Mouse (Mus musculus) embryonic facial prominence, embryonic 11.5 days (tissue): ENCODE data around the gene Klhl25. TPM values are rescaled to one million over a fixed set of nuclear protein-coding genes. Genes with fewer than 3 reads are reported as not detected.

Experiments used
- ATAC-seq: fragments of 200-750 bp; cut with Nextera tagmentation; replicated peaks from 2 replicates; pipeline ENCODE4 v1.8.0; 2017; ENCODE audit warnings: low read depth; ENCODE audit not compliant: insufficient number of reproducible peaks, low FRiP score, low TSS enrichment
- DNase-seq: peaks from one replicate; pipeline ENCODE4 v3.0.0-alpha.2; 2015; ENCODE audit warnings: low spot score
- H3K27ac ChIP-seq: fragments of 300-500 bp; sonication (generic); replicated peaks from 2 replicates; pipeline ENCODE4 v1.5.1; 2014; ENCODE audit warnings: mild to moderate bottlenecking, low read depth, low read length, control low read depth
- H3K27me3 ChIP-seq: fragments of 300-500 bp; sonication (generic); 2 replicates; pipeline ENCODE4 v1.6.1; 2014; ENCODE audit warnings: mild to moderate bottlenecking, low read length, moderate library complexity, mixed read lengths; ENCODE audit not compliant: control insufficient read depth, insufficient read depth
- H3K36me3 ChIP-seq: fragments of 300-500 bp; sonication (generic); replicated peaks from 2 replicates; pipeline ENCODE4 v1.6.1; 2014; ENCODE audit warnings: low read depth, mild to moderate bottlenecking, low read length, moderate library complexity, mixed read lengths; ENCODE audit not compliant: control insufficient read depth, insufficient read depth
- H3K4me1 ChIP-seq: fragments of 300-500 bp; sonication (generic); 2 replicates; pipeline ENCODE4 v1.6.1; 2014; ENCODE audit warnings: low read length, mixed read lengths; ENCODE audit not compliant: control insufficient read depth, insufficient read depth
- H3K4me2 ChIP-seq: fragments of 300-500 bp; sonication (generic); 2 replicates; pipeline ENCODE4 v1.6.1; 2014; ENCODE audit warnings: low read depth, mild to moderate bottlenecking, control low read depth, low read length, moderate library complexity
- H3K4me3 ChIP-seq: fragments of 300-500 bp; sonication (generic); 2 replicates; pipeline ENCODE4 v1.5.1; 2014; ENCODE audit warnings: low read depth, low read length, control low read depth
- H3K9ac ChIP-seq: fragments of 300-500 bp; sonication (generic); replicated peaks from 2 replicates; pipeline ENCODE4 v1.6.1; 2014; ENCODE audit warnings: mild to moderate bottlenecking, control low read depth, low read length
- H3K9me3 ChIP-seq: fragments of 300-500 bp; sonication (generic); replicated peaks from 2 replicates; pipeline ENCODE4 v1.6.1; 2016; ENCODE audit warnings: mild to moderate bottlenecking, low read length, inconsistent platforms, mixed read lengths; ENCODE audit not compliant: control insufficient read depth
- WGBS: fragments of 180-500 bp; shearing (Covaris S2); extraction: QIAGEN DNeasy Blood & Tissue Kit; methylation state at CpG from one replicate; pipeline ENCODE4 v1.1.7; 2014; 5-methylcytosine and 5-hydroxymethylcytosine counted together
- polyA plus RNA-seq: library from polyadenylated mRNA; unstranded; fragments of >200 nt; fragmentation: Nextera tagmentation; extraction: Ambion mirVana; gene quantifications from 2 replicates; pipeline ENCODE4 v1.2.1, GENCODE M21; 2014

Gene Klhl25
- polyA plus RNA-seq, 1 experiment from 2014 or later = 19.6 TPM

DNA sequence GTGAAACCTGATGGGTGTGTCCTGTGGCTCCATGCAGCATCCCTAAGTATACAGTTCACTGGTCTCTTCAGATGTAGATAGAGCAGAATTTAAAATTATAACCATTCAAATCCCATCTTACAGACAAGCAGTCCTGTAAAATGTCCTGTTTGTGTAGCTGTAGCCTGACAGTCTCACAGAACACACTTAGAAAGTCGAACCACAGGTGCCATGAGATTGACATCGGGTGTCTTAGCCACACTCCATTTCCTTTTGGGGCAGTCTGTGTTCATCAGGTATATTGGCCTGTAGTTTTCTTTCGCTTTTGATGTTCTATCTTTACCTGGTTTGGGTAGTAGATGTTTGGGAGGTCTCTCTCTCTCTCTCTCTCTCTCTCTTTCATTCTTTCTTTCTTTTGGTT lies 33.7 kb downstream of the Klhl25 start:
- WGBS = 78% methylated on average over 3 of the region's 3 CpGs
- Histone ChIP-seq H3K4me3 (no peak overlapping the region), H3K9ac (no peak overlapping the region), H3K36me3 (no peaks in the 10 kb centered on the region), H3K27ac (no peak overlapping the region), H3K4me1 (no peaks in the 10 kb centered on the region), H3K27me3 (no peaks in the 10 kb centered on the region), H3K9me3 (no peaks in the 10 kb centered on the region), H3K4me2 (no peak overlapping the region)
- ATAC-seq (no peak), DNase-seq (no peak)

DNA sequence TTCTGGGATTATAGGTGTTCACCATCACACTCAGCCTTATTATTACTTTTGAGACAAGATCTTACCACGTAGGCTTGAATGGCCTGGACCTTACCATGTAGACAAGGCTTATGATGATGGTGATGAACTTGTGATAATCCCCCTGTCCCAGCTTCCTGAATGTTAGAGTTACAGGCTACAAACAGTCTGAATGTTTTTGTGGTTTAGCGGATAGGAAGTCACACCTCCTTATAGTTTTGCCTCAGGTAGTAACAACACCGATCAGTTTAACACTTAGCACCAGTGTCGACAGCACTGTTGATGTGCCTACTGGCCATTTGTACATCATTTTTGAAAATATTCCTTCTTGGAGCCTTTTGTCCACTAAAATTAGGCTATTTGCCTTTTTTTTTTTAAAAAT lies 43.4 kb downstream of the Klhl25 start:
- Histone ChIP-seq H3K4me3 (no peak overlapping the region), H3K4me2 (no peak overlapping the region), H3K27ac (no peak overlapping the region), H3K27me3 (no peaks in the 10 kb centered on the region), H3K9ac (no peak overlapping the region), H3K9me3 (no peaks in the 10 kb centered on the region), H3K4me1 (no peaks in the 10 kb centered on the region), H3K36me3 (no peaks in the 10 kb centered on the region)
- DNase-seq (no peak), ATAC-seq (no peak)
- 89% methylated on average over 4 of the region's 4 CpGs for WGBS

DNA sequence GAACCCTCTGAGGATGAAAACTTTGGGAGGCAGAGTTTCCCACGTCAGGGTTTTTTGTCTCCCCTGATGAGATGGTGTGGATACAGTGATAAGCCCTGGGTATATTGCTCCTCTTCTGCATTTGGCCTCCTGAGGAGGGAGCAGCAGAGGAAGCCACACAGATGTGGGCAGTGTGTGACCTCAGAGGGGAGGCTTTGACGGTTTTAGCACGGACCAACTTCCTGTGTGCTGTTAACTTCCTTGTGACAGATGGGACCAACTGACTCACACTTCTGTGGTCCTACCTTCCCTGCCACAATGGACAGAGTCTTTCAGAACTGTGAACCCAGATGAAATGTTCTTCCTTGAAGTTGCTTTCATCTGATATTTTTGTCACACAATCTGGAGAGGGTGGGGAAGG lies 44.6 kb downstream of the Klhl25 start:
- H3K9me3 ChIP-seq = no peaks in the 10 kb centered on the region
- no peak overlapping the region for H3K27ac ChIP-seq
- H3K36me3 ChIP-seq = no peaks in the 10 kb centered on the region
- no peak overlapping the region for H3K4me3 ChIP-seq
- no peak overlapping the region for H3K9ac ChIP-seq
- 76% methylated on average over 3 of the region's 3 CpGs for WGBS
- no peaks in the 10 kb centered on the region for H3K27me3 ChIP-seq
- ATAC-seq (no peak), DNase-seq (no peak)
- H3K4me2 ChIP-seq = no peak overlapping the region
- H3K4me1 ChIP-seq = no peaks in the 10 kb centered on the region

DNA sequence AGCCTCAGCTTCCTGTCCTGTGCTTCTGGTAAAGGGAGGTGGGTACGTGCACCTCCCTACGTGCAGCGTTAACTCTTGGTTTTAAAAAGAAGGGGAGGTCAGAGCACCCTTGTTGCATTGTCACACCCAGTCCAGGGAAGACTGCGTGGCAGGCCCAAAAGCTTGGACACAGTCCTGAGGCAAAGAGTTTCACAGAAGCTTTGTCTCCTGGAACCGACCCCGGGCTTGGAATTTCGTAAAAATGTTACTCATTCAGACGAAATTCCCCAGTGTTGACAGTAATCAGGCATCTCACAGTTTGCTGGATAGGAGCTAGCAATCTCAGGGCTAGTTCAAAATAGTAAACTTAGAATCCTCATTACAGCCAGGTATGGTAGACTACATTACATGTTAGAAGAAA lies 45.6 kb downstream of the Klhl25 start:
- Histone ChIP-seq H3K27ac (no peak overlapping the region), H3K4me1 (no peaks in the 10 kb centered on the region), H3K4me3 (no peak overlapping the region), H3K27me3 (no peaks in the 10 kb centered on the region), H3K36me3 (no peaks in the 10 kb centered on the region), H3K9me3 (no peaks in the 10 kb centered on the region), H3K9ac (no peak overlapping the region), H3K4me2 (no peak overlapping the region)
- WGBS = 87% methylated on average over 8 of the region's 8 CpGs
- ATAC-seq = no peak
- DNase-seq = no peak

DNA sequence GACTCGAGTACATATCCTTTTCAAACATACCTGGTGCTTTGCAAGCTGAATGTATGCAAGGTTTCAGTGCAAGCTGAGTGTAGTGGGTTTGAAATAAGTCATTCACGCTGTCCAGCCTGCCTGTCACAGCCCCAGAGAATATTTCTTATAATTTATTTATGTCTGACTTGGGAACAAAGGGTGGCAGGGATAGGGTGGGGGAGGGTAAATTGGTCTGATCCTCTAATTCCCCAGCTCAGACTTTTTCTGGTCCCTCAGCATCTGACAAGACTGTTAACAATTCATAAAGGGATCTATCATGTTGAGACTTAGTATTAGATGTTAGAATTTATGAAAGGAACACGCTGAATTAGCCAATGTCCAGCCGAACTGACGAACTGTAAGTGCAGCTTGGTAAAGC lies 48.9 kb downstream of the Klhl25 start:
- Histone ChIP-seq H3K36me3 (no peaks in the 10 kb centered on the region), H3K4me1 (no peaks in the 10 kb centered on the region), H3K9ac (no peak overlapping the region), H3K9me3 (no peaks in the 10 kb centered on the region), H3K27me3 (no peaks in the 10 kb centered on the region), H3K4me3 (no peak overlapping the region), H3K4me2 (no peak overlapping the region), H3K27ac (no peak overlapping the region)
- 89% methylated on average over 5 of the region's 5 CpGs for WGBS
- no peak for DNase-seq
- no peak for ATAC-seq

DNA sequence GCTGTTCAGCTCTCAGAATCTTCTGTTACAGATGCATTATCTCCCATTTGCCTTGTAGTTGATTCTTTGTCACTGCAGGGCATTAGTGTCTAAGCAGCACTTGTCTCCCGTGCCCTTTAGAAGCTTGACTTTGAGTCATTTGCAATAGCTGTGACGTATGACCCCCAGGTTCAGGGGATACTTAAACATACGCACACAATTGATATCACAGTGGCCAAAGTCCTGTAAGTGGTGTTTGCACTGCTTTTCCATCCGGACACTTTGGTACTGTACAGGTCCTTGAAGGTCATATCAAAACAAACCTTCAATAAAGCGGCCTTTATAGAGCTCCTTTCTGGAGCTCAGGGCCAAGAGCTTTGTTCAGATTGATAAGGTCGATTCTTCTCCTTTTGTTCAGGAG lies 51.0 kb downstream of the Klhl25 start:
- Histone ChIP-seq H3K4me3 (no peak overlapping the region), H3K4me2 (no peak overlapping the region), H3K4me1 (no peaks in the 10 kb centered on the region), H3K27ac (no peak overlapping the region), H3K36me3 (no peaks in the 10 kb centered on the region), H3K27me3 (no peaks in the 10 kb centered on the region), H3K9me3 (no peaks in the 10 kb centered on the region), H3K9ac (no peak overlapping the region)
- WGBS = 72% methylated on average over 6 of the region's 6 CpGs
- no peak for DNase-seq
- ATAC-seq = no peak

DNA sequence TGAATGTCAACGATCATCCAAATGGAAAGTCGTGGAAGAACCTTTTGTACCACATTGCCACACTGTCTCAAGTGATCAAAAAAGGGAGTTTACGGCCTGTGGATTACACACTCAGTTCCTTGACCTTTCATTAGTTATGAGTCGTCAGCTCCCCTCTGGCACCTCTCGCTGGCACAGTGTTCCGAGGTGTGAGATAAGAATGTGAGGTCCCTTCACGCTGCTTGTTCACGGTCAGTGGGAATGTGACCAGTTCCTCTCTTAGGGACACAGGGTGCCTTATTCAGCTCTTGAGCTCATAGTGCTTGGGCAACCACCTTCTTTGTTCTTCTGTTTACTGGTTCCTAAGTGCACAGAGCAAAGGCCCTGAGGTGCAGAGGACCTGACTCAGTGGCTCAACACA lies 51.4 kb downstream of the Klhl25 start:
- WGBS = 62% methylated on average over 8 of the region's 8 CpGs
- H3K9me3 ChIP-seq = no peaks in the 10 kb centered on the region

DNA sequence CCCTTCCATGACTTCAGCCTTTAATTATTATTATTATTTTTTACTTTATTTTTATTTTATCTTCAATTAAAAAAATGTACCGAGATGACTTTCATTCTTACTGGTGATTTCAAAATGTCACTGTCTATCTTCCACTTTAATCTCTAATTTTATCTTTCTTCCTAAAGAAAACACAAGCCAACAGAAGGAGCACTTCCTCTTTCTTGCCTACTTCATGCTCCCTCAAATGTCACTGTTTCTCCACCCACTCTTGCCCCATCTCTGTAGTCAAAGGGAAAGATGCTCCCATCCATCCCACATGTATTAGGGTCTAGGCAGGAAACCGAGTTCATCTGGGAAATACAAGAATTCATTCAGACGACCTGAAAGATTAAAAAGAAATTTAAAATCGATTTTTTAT lies 51.8 kb downstream of the Klhl25 start:
- Histone ChIP-seq H3K9ac (no peak overlapping the region), H3K36me3 (no peaks in the 10 kb centered on the region), H3K27ac (no peak overlapping the region), H3K4me3 (no peak overlapping the region), H3K27me3 (no peaks in the 10 kb centered on the region), H3K4me2 (no peak overlapping the region), H3K4me1 (no peaks in the 10 kb centered on the region), H3K9me3 (no peaks in the 10 kb centered on the region)
- ATAC-seq (no peak), DNase-seq (no peak)
- 78% methylated on average over 4 of the region's 4 CpGs for WGBS

More for the DNA sequence above, 51.4 kb downstream of the Klhl25 start:
- ATAC-seq (no peak), DNase-seq (no peak)
- no peaks in the 10 kb centered on the region for H3K27me3 ChIP-seq
- no peak overlapping the region for H3K9ac ChIP-seq
- H3K4me1 ChIP-seq = no peaks in the 10 kb centered on the region
- no peak overlapping the region for H3K4me2 ChIP-seq
- H3K27ac ChIP-seq = no peak overlapping the region
- H3K4me3 ChIP-seq = no peak overlapping the region
- no peaks in the 10 kb centered on the region for H3K36me3 ChIP-seq

DNA sequence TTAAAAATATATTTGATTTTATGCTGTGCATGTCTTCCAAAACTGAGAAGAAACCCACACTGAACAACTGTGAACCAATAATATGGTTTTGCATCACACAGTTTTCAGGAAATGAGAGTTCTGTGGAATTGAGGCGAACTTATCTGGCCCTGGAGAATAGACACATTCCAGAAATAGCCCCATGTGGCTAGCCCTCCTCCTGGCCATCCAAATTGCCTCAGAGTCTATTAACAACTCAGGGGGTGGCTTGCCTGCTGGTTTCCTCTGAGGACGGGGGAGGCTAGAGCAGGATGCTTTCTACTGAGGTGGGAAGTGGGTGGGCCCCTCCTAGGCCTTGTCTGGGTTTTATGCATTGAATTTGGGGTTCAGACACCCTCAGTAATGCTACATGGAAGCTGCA lies 57.0 kb downstream of the Klhl25 start:
- H3K4me2 ChIP-seq = no peak overlapping the region
- no peaks in the 10 kb centered on the region for H3K9me3 ChIP-seq
- no peaks in the 10 kb centered on the region for H3K27me3 ChIP-seq
- WGBS = 37% methylated on average over 2 of the region's 2 CpGs
- no peaks in the 10 kb centered on the region for H3K36me3 ChIP-seq
- no peak for DNase-seq
- H3K27ac ChIP-seq = no peak overlapping the region
- H3K4me3 ChIP-seq = no peak overlapping the region
- H3K4me1 ChIP-seq = no peaks in the 10 kb centered on the region
- no peak for ATAC-seq
- H3K9ac ChIP-seq = no peak overlapping the region
